Mouse (Mus musculus) heart, adult 18-20 months (tissue): ENCODE data around the gene Vapb. TPM values are rescaled to one million over a fixed set of nuclear protein-coding genes. Genes with fewer than 3 reads are reported as not detected.
A peak's percentile ranks its signal among the peaks of the same experiment; 100 is the strongest.

Source experiments
- DNase-seq, 2 experiments: peaks; one replicate each; pipeline ENCODE4 v3.0.0; 2021 to 2022; ENCODE audit warnings: mixed read lengths in 1 of 2
- total RNA-seq, 2 experiments: library from RNA; stranded (reverse); gene quantifications; 2 replicates each; pipeline ENCODE4 v1.2.3; 2021

The Vapb gene
- total RNA-seq, 2 experiments from 2014 or later: 111 to 126 TPM

DNA sequence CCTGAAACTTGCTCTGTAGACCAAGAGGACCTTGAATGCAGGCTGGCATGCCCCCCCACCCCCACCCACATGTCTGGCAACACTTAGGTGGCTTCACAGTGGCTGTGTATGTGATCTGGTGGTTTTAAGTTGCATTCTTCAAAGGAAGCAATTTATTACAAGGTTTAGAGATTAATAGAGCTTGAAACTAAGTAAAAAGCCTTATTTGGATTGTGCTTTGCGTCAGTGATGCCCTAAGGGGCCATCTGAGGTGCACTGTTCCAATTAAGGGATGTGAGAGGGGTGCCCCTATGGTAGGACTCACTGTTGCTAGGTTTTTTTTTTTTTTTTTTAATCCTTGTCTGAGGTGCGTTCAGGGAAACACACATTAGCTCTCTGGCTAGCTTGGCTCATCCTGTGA, 2.9 kb upstream of the Vapb start:
- no peak for DNase-seq

DNA sequence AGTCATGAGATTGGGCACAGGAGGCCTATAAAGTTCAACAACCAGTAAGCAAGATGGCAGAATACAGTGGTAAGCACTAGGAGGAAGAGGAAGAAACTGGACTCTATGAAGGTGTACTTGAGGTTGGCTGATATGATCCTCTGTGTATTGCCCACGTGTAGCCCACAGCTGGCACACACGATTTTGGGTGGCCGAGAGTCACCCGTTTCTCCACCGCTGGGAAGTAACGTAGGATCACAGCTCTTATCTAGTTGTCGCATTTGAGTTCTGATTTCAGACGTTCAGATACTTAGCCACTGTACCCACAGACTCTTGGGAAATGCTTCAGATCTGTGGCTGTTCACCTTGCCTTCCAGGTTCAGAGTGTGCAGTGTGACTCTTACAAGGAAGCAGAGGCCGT, 921 bp downstream of the Vapb start:
- DNase-seq: no peak

DNA sequence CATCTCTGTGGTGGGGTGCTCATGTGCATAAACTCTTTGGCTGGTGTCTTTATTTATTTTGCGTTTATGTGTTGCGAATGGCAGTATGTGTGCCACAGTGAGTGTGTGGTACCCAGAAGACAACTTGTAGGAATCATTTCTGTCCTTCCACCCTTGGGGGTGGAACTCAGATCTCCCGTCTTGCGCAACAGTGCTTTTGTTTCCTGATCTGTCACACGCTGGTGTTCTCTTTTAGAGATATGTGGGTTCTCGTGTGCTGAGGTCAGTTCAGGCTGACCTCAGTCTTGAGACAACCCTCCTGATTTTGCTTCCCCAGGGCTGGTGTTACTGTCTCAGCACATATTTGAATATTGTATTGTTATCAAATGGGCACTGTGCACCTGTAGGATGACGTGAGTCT, 1.8 kb downstream of the Vapb start:
- DNase-seq: peak in 1 of 2 experiments; percentile 9

GRCm38 (mm10) chr2:173742090-173742489, 4.8 kb downstream of the Vapb start:
- no peak for DNase-seq

DNA sequence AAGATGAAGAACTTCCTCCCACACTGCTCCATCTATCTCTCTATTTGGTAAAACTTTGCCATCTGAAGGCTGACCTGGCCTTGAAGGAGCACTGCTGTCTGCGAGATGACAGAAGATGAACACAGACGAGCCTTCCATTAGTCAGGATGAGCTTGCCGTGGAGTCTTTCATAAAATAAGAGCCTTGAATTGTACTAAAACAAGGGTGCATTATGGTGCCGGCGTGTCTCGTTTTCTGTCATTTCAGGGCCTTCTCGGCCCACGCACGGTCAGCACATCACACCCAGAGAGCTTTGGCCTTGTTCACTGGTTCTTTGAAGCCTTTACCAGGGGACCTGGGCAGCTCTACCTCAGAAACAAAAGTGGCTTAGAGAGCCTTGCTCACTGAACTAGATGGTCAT, 5.4 kb downstream of the Vapb start:
- DNase-seq: no peak

DNA sequence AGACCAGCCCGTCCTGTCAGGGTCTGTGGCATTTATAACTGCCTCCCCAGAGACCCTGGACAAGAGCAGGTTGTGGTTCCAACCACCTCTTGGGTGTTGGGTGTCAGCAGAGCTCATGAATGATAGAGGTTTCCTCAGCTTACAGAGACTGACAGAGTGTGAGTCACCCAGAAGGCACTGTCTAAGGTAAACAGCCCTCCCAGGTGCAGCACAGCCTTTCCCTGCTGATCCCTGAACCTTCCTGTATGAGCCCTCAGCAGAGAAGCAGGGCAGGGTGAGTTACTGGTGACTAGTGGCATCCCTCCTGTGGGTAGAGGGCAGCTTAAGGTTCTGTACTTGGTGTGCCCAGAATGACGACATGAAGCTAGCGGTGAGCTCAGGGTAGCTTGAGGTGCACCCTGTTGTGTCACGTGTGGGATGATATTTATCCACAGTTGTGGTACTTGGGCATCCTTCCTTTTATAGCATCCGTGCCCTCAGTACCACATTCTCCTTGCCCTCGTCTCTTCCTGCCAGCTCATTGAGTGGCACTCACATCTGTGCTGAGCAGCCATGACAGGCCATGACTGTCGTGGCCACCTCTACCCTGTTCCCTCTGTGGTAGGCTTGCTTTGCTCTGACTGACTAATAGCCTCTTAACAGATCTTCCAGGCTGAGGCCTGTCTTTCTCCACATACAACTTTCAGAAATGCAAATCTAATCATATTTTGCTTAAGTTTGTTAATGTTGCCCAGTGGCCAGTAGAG, 6.9 kb downstream of the Vapb start:
- no peak for DNase-seq

GRCm38 (mm10) chr2:173748961-173749659, 11.8 kb downstream of the Vapb start:
- DNase-seq: no peak

- DNase-seq: no peak
Measured at GRCm38 (mm10) chr2:173755433-173756144, 18.3 kb downstream of the Vapb start.

DNA sequence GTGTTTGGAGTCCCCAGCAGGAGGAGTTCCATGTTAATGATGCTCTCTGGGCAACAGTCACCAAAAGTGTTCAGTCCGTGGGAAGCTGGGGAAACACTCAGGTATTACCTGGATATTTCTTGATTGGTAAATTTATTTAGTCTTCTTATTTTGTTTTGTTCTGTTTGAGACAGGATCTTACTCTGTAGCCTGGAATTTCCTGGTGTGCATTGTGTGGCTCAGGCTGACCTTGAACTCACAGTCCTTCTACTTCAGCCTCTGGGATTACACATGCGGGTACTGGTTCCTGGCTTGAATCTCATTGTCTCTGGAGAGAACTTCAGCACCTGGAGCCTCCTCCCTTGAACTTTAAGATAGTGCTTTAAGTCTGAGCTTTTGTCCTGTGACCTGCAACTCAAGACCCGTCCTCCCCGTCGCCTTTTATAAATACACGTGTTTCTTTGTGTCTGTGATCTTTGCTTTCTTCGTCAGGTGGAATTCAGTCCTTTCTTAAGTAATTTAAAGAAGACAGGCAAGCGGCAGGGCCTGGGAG, 20.4 kb downstream of the Vapb start:
- DNase-seq: no peak

DNA sequence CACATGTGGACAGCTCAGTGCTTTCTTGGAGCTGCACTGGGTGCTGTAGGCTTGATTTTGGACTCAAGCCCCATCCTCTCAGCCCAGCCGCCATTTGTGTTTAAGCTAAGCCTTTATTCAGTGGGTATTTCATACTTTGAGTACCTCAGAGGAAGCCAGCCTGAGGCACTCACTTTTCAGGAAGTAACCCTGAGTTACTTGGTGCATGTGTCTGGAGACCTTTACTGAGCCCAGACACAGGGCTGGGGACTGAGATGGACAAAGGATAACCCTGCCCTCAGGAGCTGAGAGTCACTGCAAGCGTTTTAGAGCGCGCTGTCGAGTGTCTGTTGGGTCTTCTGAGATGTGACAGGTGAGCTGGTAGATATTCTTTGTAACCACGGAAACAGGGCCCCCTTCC, 23.3 kb downstream of the Vapb start:
- DNase-seq: no peak

GRCm38 (mm10) chr2:173764629-173765028, 27.3 kb downstream of the Vapb start:
- no peak for DNase-seq

- DNase-seq: no peak
Measured at GRCm38 (mm10) chr2:173767959-173768595, 30.8 kb downstream of the Vapb start.

GRCm38 (mm10) chr2:173769183-173769582, 31.9 kb downstream of the Vapb start:
- no peak for DNase-seq

GRCm38 (mm10) chr2:173770620-173771019, 33.3 kb downstream of the Vapb start:
- no peak for DNase-seq

DNA sequence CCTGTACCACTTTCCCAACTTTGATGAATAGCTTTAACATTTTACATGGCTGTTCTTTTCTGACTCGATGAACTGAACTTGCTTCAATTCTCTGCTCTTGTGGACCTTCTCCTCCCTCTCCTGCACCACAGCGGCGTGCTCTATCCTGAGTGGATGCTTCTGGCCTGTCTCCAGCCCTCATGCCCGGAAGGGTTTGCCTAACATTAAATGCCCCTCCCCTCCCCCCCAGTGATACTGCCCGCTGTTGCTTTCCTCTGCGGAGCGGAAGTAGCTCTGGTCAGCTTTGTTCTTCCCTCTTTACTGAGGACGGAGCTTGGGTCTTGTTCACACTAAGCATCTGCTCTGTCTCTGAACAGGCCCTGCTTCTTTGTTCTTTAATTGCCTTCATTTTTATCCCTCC, 34.4 kb downstream of the Vapb start:
- DNase-seq: no peak

GRCm38 (mm10) chr2:173775556-173775955, 38.2 kb downstream of the Vapb start:
- no peak for DNase-seq

GRCm38 (mm10) chr2:173776108-173776507, 38.8 kb downstream of the Vapb start:
- DNase-seq: no peak

DNA sequence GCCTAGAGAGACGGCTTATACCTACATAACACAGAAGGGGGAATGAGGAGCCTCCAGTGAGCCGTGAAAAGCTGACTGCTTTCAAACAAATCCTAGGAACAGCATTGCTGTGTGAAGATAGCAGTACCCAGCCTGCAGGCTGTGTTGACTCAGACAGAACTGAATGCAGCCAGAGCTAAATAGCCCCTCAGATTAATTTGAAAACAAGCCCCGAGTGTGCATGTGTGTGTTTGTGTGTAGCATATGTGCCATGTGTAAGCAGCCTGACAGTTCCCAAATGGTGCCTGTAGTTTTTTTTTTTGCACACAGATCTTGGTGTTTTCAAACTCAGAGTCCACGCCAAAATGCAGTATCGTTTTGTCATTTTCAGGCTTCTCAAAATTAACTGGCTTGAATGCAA, 43.6 kb downstream of the Vapb start:
- DNase-seq: no peak

GRCm38 (mm10) chr2:173784366-173784765, 47.1 kb downstream of the Vapb start:
- DNase-seq: peak in 1 of 2 experiments; percentile 18

DNA sequence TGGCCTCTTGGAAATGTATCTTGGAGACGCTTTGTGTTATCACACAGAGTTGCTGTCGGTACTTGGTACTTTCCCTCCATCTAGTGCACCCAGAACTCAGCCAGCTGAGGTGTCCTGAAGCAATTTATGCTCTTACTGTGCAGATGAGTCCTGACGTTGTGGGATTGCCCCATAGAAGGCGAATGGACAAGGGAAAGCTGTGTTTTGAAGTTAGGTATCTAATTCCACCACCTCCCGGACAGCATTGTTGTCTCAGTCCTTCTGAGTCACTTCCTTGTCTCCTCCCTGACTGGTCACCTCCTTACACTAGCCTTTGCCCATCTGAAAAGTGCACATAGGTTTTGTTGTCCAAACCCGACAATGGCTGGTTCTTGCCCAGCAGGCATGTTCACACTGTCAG, 47.6 kb downstream of the Vapb start:
- no peak for DNase-seq

DNA sequence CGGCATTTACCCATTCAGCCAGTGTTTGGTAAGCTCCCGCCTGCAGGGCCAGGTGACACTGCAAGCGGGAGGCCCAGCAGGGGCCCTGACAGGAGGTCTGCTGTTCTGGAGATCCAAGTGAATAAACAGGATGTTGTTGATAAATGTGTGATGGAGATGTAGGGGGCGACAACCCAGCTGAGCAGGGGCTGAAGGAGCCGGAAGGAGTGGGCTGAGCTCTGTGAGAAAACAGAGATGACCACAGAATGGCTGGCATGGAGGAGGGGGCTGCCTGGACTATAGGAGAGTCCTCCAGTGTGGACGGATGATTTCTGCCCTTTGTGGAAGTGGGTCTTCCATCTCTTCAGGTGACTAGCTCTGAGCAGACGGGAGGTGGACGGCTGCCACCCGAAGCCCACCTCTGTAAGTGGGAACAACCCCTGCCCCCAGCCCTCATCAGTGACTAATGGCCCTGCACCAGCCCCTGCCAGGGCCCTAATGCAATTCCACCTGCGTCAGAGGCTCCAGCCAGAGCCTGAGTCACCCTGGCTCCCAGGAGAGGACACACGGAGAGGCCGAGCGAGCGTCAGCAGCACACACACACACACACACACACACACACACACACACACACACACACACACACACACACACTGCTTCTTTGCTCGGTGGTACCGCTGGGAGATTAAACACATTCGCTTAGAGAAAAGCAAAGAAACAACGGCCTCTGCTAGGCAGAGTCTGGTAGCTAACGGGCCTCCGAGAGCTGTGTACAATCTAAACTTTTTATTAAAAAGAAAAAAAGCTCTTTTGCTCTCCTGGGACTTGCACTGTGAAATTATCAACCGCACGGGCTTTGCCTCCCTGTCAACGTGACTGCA, 52.9 kb downstream of the Vapb start:
- peak; percentile 64 to 72 for DNase-seq
